11 mouse cellular contexts compared by ENCODE assay signal in genomic region chr5:135253741-135254401, GRCm38 (mm10). TPM values are rescaled to one million over a fixed set of nuclear protein-coding genes. Genes with fewer than 3 reads are reported as not detected.
DNase-seq lines count a peak whose midpoint lies in the region; ATAC-seq lines count a peak whose summit lies in the region.
"Had no signal": no experiment of that assay in that cellular context is flagged by ENCODE, and none has a peak within 500 bp of the region (broad histone marks: within the 10 kb centered on the region; RNA-seq: fewer than 3 reads in every experiment).

No protein-coding gene starts in this region.

- DNase-seq in cerebellum, postnatal 4 days (ENCODE audit: low spot score in 2 of 2) = peak; percentile 30 to 59
- DNase-seq in cerebellum, adult 11 months = no peak
- DNase-seq in embryo, embryonic 11 days = peak; percentile 90
- peak; percentile 90 for DNase-seq in hindbrain, embryonic 11.5 days (ENCODE audit: low spot score)
- DNase-seq in kidney, postnatal 25 days = no peak
- no peak for DNase-seq in spleen, adult 18-20 months
- DNase-seq: layer of hippocampus, postnatal 36 days; lung, postnatal 10 days had no signal

- H3K4me1 ChIP-seq in hindbrain, embryonic 11.5 days (replicated peaks; ENCODE audit: control insufficient read depth, insufficient read depth, low read length) = peaks cover 16% of the 10 kb centered on the region
- H3K4me1 ChIP-seq in midbrain, embryonic 13.5 days (replicated peaks) = peaks cover 51% of the 10 kb centered on the region

- WGBS in hindbrain, embryonic 11.5 days = 10% methylated on average over 11 of the region's 12 CpGs
- under 1% methylated on average over 12 of the region's 12 CpGs for WGBS in midbrain, embryonic 13.5 days

- H3K4me2 ChIP-seq in hindbrain, embryonic 11.5 days (replicated peaks; ENCODE audit: low read depth, low read length) = peak overlapping the region; percentile 14; the same call in 1 of the 2 replicates
- H3K4me2 ChIP-seq in midbrain, embryonic 13.5 days (replicated peaks) = peak overlapping the region; percentile 23
- H3K4me2 ChIP-seq: stomach, embryonic 15.5 days had no signal

- no peak overlapping the region for H3K4me3 ChIP-seq in hindbrain, embryonic 11.5 days (ENCODE audit: low read depth, low read length)
- H3K4me3 ChIP-seq in midbrain, embryonic 13.5 days (replicated peaks) = no peak overlapping the region
- H3K4me3 ChIP-seq: stomach, embryonic 15.5 days had no signal

- H3K36me3 ChIP-seq in hindbrain, embryonic 11.5 days (ENCODE audit: control insufficient read depth, insufficient read depth, low read length) = no peaks in the 10 kb centered on the region
- H3K36me3 ChIP-seq in midbrain, embryonic 13.5 days = peaks cover 3% of the 10 kb centered on the region; the same call in 1 of the 2 replicates
- H3K36me3 ChIP-seq: stomach, embryonic 15.5 days had no signal

- ATAC-seq in hindbrain, embryonic 11.5 days (ENCODE audit: low FRiP score) = peak; percentile 88
- peak; percentile 81 for ATAC-seq in midbrain, embryonic 13.5 days
- no peak for ATAC-seq in inflammation-experienced regulatory T-cells, adult 6 months

- H3K27me3 ChIP-seq in hindbrain, embryonic 11.5 days (ENCODE audit: control insufficient read depth, insufficient read depth, low read length) = 0 out of 2 replicates have a peak, but pooled peaks cover 7% of the 10 kb centered on the region
- H3K27me3 ChIP-seq in midbrain, embryonic 13.5 days = peaks cover 16% of the 10 kb centered on the region

- peak overlapping the region; percentile 20; the same call in 1 of the 2 replicates for H3K9ac ChIP-seq in hindbrain, embryonic 11.5 days (ENCODE audit: low read depth, low read length)
- no peak overlapping the region for H3K9ac ChIP-seq in midbrain, embryonic 13.5 days (replicated peaks)
- H3K9ac ChIP-seq: stomach, embryonic 15.5 days had no signal

- H3K27ac ChIP-seq in hindbrain, embryonic 11.5 days (ENCODE audit: low read depth, low read length) = peak overlapping the region; percentile 93
- H3K27ac ChIP-seq in midbrain, embryonic 13.5 days = peak overlapping the region; percentile 85
- H3K27ac ChIP-seq: stomach, embryonic 15.5 days had no signal

- H3K9me3 ChIP-seq in hindbrain, embryonic 11.5 days (ENCODE audit: control insufficient read depth, low read length) = 0 out of 2 replicates have a peak, but pooled peaks cover 2% of the 10 kb centered on the region
- H3K9me3 ChIP-seq in midbrain, embryonic 13.5 days = no peaks in the 10 kb centered on the region
- H3K9me3 ChIP-seq: stomach, embryonic 15.5 days had no signal

RNA-seq across cellular contexts. Expression of gene Fzd9, which starts 2.8 kb away (rescaled TPM):
- 6.6 and 7.2 TPM in 2 replicates for polyA plus RNA-seq in hindbrain, embryonic 11.5 days (2014; fragmentation: Nextera tagmentation; extraction: Ambion mirVana)
- polyA plus RNA-seq in midbrain, embryonic 13.5 days (2015; fragmentation: Nextera tagmentation; extraction: Ambion mirVana) = 11.3 and 12.2 TPM in 2 replicates
- under 1 TPM in 1 of 3 experiments, not detected in 2; 0.15 TPM for polyA plus RNA-seq in inflammation-experienced regulatory T-cells, adult 6 months (2017; shearing (Covaris generic))

Comparison
In these comparisons a context has a peak if more than half of its experiments do, and no peak if none do; other contexts are left out.
1. DNase-seq: peak in cerebellum, postnatal 4 days (2 of 2), embryo, embryonic 11 days (single experiment) and hindbrain, embryonic 11.5 days (single experiment); none in cerebellum, adult 11 months (single experiment), kidney, postnatal 25 days (0 of 2) and spleen, adult 18-20 months (0 of 2).